Mouse (Mus musculus) hindbrain, embryonic 16.5 days (tissue): ENCODE results near the gene Dock3. TPM values are rescaled to one million over a fixed set of nuclear protein-coding genes. Genes with fewer than 3 reads are reported as not detected.

Experiments
- ATAC-seq: fragments of 200-750 bp; cut with Nextera tagmentation; 2 replicates; pipeline ENCODE4 v1.8.0; 2017; ENCODE audit warnings: moderate TSS enrichment, moderate library complexity
- H3K27ac ChIP-seq: fragments of 300-500 bp; sonication (generic); 2 replicates; pipeline ENCODE4 v1.5.1; 2014; ENCODE audit warnings: low read depth, mild to moderate bottlenecking, control low read depth, low read length, moderate library complexity
- H3K27me3 ChIP-seq: fragments of 300-500 bp; sonication (generic); replicated peaks from 2 replicates; pipeline ENCODE4 v1.6.1; 2014; ENCODE audit warnings: low read length; ENCODE audit not compliant: control insufficient read depth, insufficient read depth
- H3K36me3 ChIP-seq: fragments of 300-500 bp; sonication (generic); 2 replicates; pipeline ENCODE4 v1.6.1; 2014; ENCODE audit warnings: mild to moderate bottlenecking, low read length, moderate library complexity, mixed read lengths; ENCODE audit not compliant: control insufficient read depth, insufficient read depth
- H3K4me1 ChIP-seq: fragments of 300-500 bp; sonication (generic); 2 replicates; pipeline ENCODE4 v1.6.1; 2014; ENCODE audit warnings: low read depth, low read length; ENCODE audit not compliant: control insufficient read depth, insufficient read depth
- H3K4me2 ChIP-seq: fragments of 300-500 bp; sonication (generic); 2 replicates; pipeline ENCODE4 v1.6.1; 2014; ENCODE audit warnings: mild to moderate bottlenecking, low read length, control low read depth, moderate library complexity
- H3K4me3 ChIP-seq: fragments of 300-500 bp; sonication (generic); 2 replicates; pipeline ENCODE4 v1.5.1; 2014; ENCODE audit warnings: mild to moderate bottlenecking, low read length, control low read depth, moderate library complexity
- H3K9ac ChIP-seq: fragments of 300-500 bp; sonication (generic); 2 replicates; pipeline ENCODE4 v1.6.1; 2014; ENCODE audit warnings: low read depth, mild to moderate bottlenecking, control low read depth, low read length, moderate library complexity
- H3K9me3 ChIP-seq: fragments of 300-500 bp; sonication (generic); 2 replicates; pipeline ENCODE4 v1.6.1; 2014; ENCODE audit warnings: mild to moderate bottlenecking, low read length, moderate library complexity; ENCODE audit not compliant: control insufficient read depth
- WGBS: fragments of 180-500 bp; shearing (Covaris S2); extraction: QIAGEN DNeasy Blood & Tissue Kit; methylation state at CpG from one replicate; pipeline ENCODE4 v1.1.7; 2014; 5-methylcytosine and 5-hydroxymethylcytosine counted together
- polyA plus RNA-seq: library from polyadenylated mRNA; unstranded; fragments of >200 nt; fragmentation: Nextera tagmentation; extraction: Ambion mirVana; gene quantifications from 2 replicates; pipeline ENCODE4 v1.2.1, GENCODE M21; 2015

The Dock3 gene
- polyA plus RNA-seq, 1 experiment from 2014 or later = 14.4 TPM

GRCm38 (mm10) chr9:107273184-107273583 is 41.5 kb upstream of the Dock3 start:
- 72% methylated on average over 10 of the region's 10 CpGs for WGBS
- no peak for ATAC-seq
- Histone ChIP-seq H3K4me2 (no peak overlapping the region), H3K27me3 (no peaks in the 10 kb centered on the region), H3K4me3 (no peak overlapping the region), H3K9me3 (no peaks in the 10 kb centered on the region), H3K27ac (no peak overlapping the region), H3K36me3 (no peaks in the 10 kb centered on the region), H3K9ac (no peak overlapping the region), H3K4me1 (peaks cover 2% of the 10 kb centered on the region; the same call in 1 of the 2 replicates)

GRCm38 (mm10) chr9:107272284-107272683 is 40.6 kb upstream of the Dock3 start:
- WGBS = 66% methylated on average over 4 of the region's 4 CpGs
- no peak for ATAC-seq
- H3K4me1 ChIP-seq = no peaks in the 10 kb centered on the region
- H3K9me3 ChIP-seq = no peaks in the 10 kb centered on the region
- H3K4me2 ChIP-seq = no peak overlapping the region
- H3K27me3 ChIP-seq = no peaks in the 10 kb centered on the region
- H3K36me3 ChIP-seq = no peaks in the 10 kb centered on the region
- no peak overlapping the region for H3K9ac ChIP-seq
- H3K4me3 ChIP-seq = no peak overlapping the region
- H3K27ac ChIP-seq = no peak overlapping the region

- no peak overlapping the region for H3K9ac ChIP-seq
- no peak overlapping the region for H3K4me2 ChIP-seq
- no peaks in the 10 kb centered on the region for H3K27me3 ChIP-seq
- no peaks in the 10 kb centered on the region for H3K36me3 ChIP-seq
- no peak overlapping the region for H3K27ac ChIP-seq
- no peak for ATAC-seq
- no peaks in the 10 kb centered on the region for H3K4me1 ChIP-seq
- H3K4me3 ChIP-seq = no peak overlapping the region
- 78% methylated on average over 7 of the region's 7 CpGs for WGBS
- no peaks in the 10 kb centered on the region for H3K9me3 ChIP-seq
These were observed 39.6 kb upstream of the Dock3 start for GRCm38 (mm10) chr9:107271177-107271938.

- H3K9ac ChIP-seq = no peak overlapping the region
- 92% methylated on average over 1 of the region's 1 CpGs for WGBS
- ATAC-seq = no peak
These were observed 38.1 kb upstream of the Dock3 start for GRCm38 (mm10) chr9:107269772-107270171.

GRCm38 (mm10) chr9:107267721-107268402 is 36.2 kb upstream of the Dock3 start:
- no peak overlapping the region for H3K4me2 ChIP-seq

More at GRCm38 (mm10) chr9:107269772-107270171, 38.1 kb upstream of the Dock3 start:
- no peak overlapping the region for H3K4me3 ChIP-seq
- H3K4me1 ChIP-seq = no peaks in the 10 kb centered on the region
- no peaks in the 10 kb centered on the region for H3K9me3 ChIP-seq
- H3K4me2 ChIP-seq = no peak overlapping the region
- no peaks in the 10 kb centered on the region for H3K36me3 ChIP-seq
- no peaks in the 10 kb centered on the region for H3K27me3 ChIP-seq
- no peak overlapping the region for H3K27ac ChIP-seq

GRCm38 (mm10) chr9:107267028-107267427 is 35.3 kb upstream of the Dock3 start:
- no peak overlapping the region for H3K9ac ChIP-seq
- no peaks in the 10 kb centered on the region for H3K4me1 ChIP-seq
- no peaks in the 10 kb centered on the region for H3K36me3 ChIP-seq
- H3K27ac ChIP-seq = no peak overlapping the region
- no peak overlapping the region for H3K4me3 ChIP-seq
- no peak for ATAC-seq
- no peaks in the 10 kb centered on the region for H3K27me3 ChIP-seq
- H3K9me3 ChIP-seq = no peaks in the 10 kb centered on the region
- 69% methylated on average over 1 of the region's 1 CpGs for WGBS
- no peak overlapping the region for H3K4me2 ChIP-seq

More at GRCm38 (mm10) chr9:107267721-107268402, 36.2 kb upstream of the Dock3 start:
- H3K27me3 ChIP-seq = no peaks in the 10 kb centered on the region
- no peaks in the 10 kb centered on the region for H3K9me3 ChIP-seq
- no peak overlapping the region for H3K9ac ChIP-seq
- WGBS = 61% methylated on average over 4 of the region's 4 CpGs
- no peaks in the 10 kb centered on the region for H3K4me1 ChIP-seq
- H3K4me3 ChIP-seq = no peak overlapping the region
- no peaks in the 10 kb centered on the region for H3K36me3 ChIP-seq
- H3K27ac ChIP-seq = no peak overlapping the region
- ATAC-seq = no peak

- Histone ChIP-seq H3K4me1 (peaks cover 4% of the 10 kb centered on the region; the same call in 1 of the 2 replicates), H3K9me3 (no peaks in the 10 kb centered on the region), H3K9ac (no peak overlapping the region), H3K27me3 (no peaks in the 10 kb centered on the region), H3K4me3 (no peak overlapping the region), H3K27ac (no peak overlapping the region), H3K4me2 (no peak overlapping the region), H3K36me3 (no peaks in the 10 kb centered on the region)
- WGBS = 74% methylated on average over 3 of the region's 3 CpGs
- ATAC-seq = no peak
These were observed 33.0 kb upstream of the Dock3 start for GRCm38 (mm10) chr9:107264731-107265130.

- Histone ChIP-seq H3K4me1 (peaks cover 4% of the 10 kb centered on the region; the same call in 1 of the 2 replicates), H3K9ac (no peak overlapping the region), H3K4me3 (no peak overlapping the region), H3K27ac (no peak overlapping the region), H3K9me3 (no peaks in the 10 kb centered on the region), H3K4me2 (no peak overlapping the region), H3K27me3 (no peaks in the 10 kb centered on the region), H3K36me3 (no peaks in the 10 kb centered on the region)
- ATAC-seq = no peak
- WGBS = 90% methylated on average over 5 of the region's 5 CpGs
These were observed 32.2 kb upstream of the Dock3 start for GRCm38 (mm10) chr9:107263912-107264311.

- H3K9ac ChIP-seq = no peak overlapping the region
- H3K36me3 ChIP-seq = no peaks in the 10 kb centered on the region
- WGBS = 69% methylated on average over 7 of the region's 7 CpGs
- H3K4me1 ChIP-seq = peaks cover 4% of the 10 kb centered on the region; the same call in 1 of the 2 replicates
- no peak overlapping the region for H3K4me3 ChIP-seq
- H3K27me3 ChIP-seq = no peaks in the 10 kb centered on the region
- no peaks in the 10 kb centered on the region for H3K9me3 ChIP-seq
- H3K4me2 ChIP-seq = no peak overlapping the region
- H3K27ac ChIP-seq = no peak overlapping the region
- 0 out of 2 replicates have a peak, but pooled peaks have one; percentile 40 for ATAC-seq
These were observed 30.7 kb upstream of the Dock3 start for GRCm38 (mm10) chr9:107262375-107262774.
